In the genomic region with DNA sequence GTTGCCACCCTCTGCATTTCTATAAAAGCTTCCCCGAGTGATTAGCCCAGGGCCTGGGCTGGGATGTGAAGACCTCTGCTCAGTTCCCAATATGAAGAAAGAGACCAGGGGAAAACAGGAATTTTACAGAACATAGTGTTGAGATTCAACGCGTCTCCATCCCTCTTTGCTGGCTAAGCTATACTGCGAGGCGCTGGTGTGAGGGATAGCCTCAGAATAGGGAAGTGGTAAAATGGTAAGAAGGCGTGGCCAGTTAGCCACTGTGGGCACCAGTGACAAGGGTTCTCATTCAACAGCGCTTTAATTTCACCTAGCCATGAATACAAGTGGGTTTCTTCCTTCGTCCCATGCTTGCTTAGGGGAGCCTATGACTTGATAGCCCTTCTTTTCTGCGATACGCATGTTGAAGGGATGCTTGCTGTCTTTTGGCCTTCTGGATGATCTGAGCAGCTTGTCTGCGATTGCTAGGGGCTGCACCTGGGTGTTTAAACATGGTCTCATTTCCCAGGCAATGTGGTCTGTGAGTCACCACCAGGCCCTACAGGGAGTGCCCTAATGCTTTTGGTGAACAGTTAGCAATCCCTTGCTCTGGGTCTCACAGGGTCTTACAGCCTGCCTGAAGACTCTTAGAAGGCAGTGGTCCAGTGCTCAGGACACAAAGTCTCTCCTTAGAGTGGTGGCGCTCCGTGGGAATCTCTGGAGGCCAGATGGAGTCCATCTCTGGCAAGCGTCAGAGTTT, we compare ENCODE assay signal across 14 mouse cellular contexts.
DNase-seq lines count a peak whose midpoint lies in the region; ATAC-seq and TF ChIP-seq lines count a peak whose summit lies in the region.
"Had no signal": no experiment of that assay in that cellular context is flagged by ENCODE, and none has a peak within 500 bp of the region (broad histone marks: within the 10 kb centered on the region; RNA-seq: fewer than 3 reads in every experiment).

No protein-coding gene starts in this region.

- TF ChIP-seq CTCF in thymus, adult 2 months (IDR thresholded peaks at IDR 0.05; ENCODE audit: borderline replicate concordance, control insufficient read depth, extremely low read depth, insufficient read depth, low read length, poor library complexity): no peak

- no peaks in the 10 kb centered on the region for H3K9me3 ChIP-seq in midbrain, embryonic 11.5 days (ENCODE audit: control insufficient read depth, low read length)
- no peaks in the 10 kb centered on the region for H3K9me3 ChIP-seq in midbrain, embryonic 13.5 days
- H3K9me3 ChIP-seq: liver, embryonic 13.5 days; midbrain, embryonic 15.5 days had no signal

- H3K36me3 ChIP-seq in midbrain, embryonic 11.5 days (ENCODE audit: control insufficient read depth, insufficient read depth, low read length): no peaks in the 10 kb centered on the region
- H3K36me3 ChIP-seq in midbrain, embryonic 13.5 days: no peaks in the 10 kb centered on the region
- H3K36me3 ChIP-seq in thymus, adult 2 months (ENCODE audit: control insufficient read depth, insufficient read depth, low read length): no peaks in the 10 kb centered on the region
- H3K36me3 ChIP-seq: midbrain, embryonic 15.5 days had no signal

- 94% methylated on average over 14 of the region's 14 CpGs for WGBS in midbrain, embryonic 11.5 days
- WGBS in midbrain, embryonic 13.5 days: 93% methylated on average over 14 of the region's 14 CpGs
- WGBS in thymus, adult 2 months: 50% methylated on average over 14 of the region's 14 CpGs

- no peak overlapping the region for H3K4me3 ChIP-seq in midbrain, embryonic 11.5 days (ENCODE audit: low read depth, low read length)
- H3K4me3 ChIP-seq in midbrain, embryonic 13.5 days (replicated peaks): no peak overlapping the region
- no peak overlapping the region for H3K4me3 ChIP-seq in thymus, adult 2 months (ENCODE audit: control insufficient read depth, insufficient read depth, low read length)
- H3K4me3 ChIP-seq: liver, embryonic 13.5 days; midbrain, embryonic 15.5 days had no signal

- intact Hi-C loops in heart, postnatal 10 days (cut with DNase I): no loop called here

- no peak for TF ChIP-seq POLR2A in thymus, adult 2 months (IDR thresholded peaks at IDR 0.05; ENCODE audit: control insufficient read depth, extremely low read depth, insufficient read depth, low read length, poor library complexity)

- ATAC-seq in midbrain, embryonic 11.5 days (ENCODE audit: low FRiP score): no peak
- ATAC-seq in midbrain, embryonic 13.5 days: no peak
- peak; percentile 83 for ATAC-seq in granulocyte monocyte progenitor cell, adult 5-6 weeks (replicated peaks; ENCODE audit: poor library complexity, severe bottlenecking)
- ATAC-seq in neutrophil, adult 5-6 weeks (ENCODE audit: extremely low read depth, insufficient number of reproducible peaks, low FRiP score, poor library complexity, severe bottlenecking): peak; percentile 78
- ATAC-seq: midbrain, embryonic 15.5 days had no signal

- no peaks in the 10 kb centered on the region for H3K4me1 ChIP-seq in midbrain, embryonic 11.5 days (ENCODE audit: control insufficient read depth, insufficient read depth, low read length)
- no peaks in the 10 kb centered on the region for H3K4me1 ChIP-seq in midbrain, embryonic 13.5 days (replicated peaks)
- no peaks in the 10 kb centered on the region for H3K4me1 ChIP-seq in thymus, adult 2 months (replicated peaks; ENCODE audit: control insufficient read depth, insufficient read depth, low read length)
- H3K4me1 ChIP-seq: midbrain, embryonic 15.5 days had no signal

- H3K27ac ChIP-seq in midbrain, embryonic 11.5 days (ENCODE audit: low read depth, low read length): no peak overlapping the region
- no peak overlapping the region for H3K27ac ChIP-seq in midbrain, embryonic 13.5 days
- no peak overlapping the region for H3K27ac ChIP-seq in thymus, adult 2 months (ENCODE audit: control insufficient read depth, insufficient read depth, low read length)
- H3K27ac ChIP-seq: liver, embryonic 13.5 days; midbrain, embryonic 15.5 days had no signal

- no peaks in the 10 kb centered on the region for H3K27me3 ChIP-seq in midbrain, embryonic 11.5 days (ENCODE audit: control insufficient read depth, insufficient read depth, low read length)
- H3K27me3 ChIP-seq in midbrain, embryonic 13.5 days: no peaks in the 10 kb centered on the region
- no peaks in the 10 kb centered on the region for H3K27me3 ChIP-seq in thymus, adult 2 months (ENCODE audit: control insufficient read depth, insufficient read depth, low read length)
- H3K27me3 ChIP-seq: midbrain, embryonic 15.5 days had no signal

- H3K4me2 ChIP-seq in midbrain, embryonic 11.5 days: no peak overlapping the region
- H3K4me2 ChIP-seq in midbrain, embryonic 13.5 days (replicated peaks): no peak overlapping the region
- H3K4me2 ChIP-seq: liver, embryonic 13.5 days; midbrain, embryonic 15.5 days had no signal

- no peak overlapping the region for H3K9ac ChIP-seq in midbrain, embryonic 11.5 days (ENCODE audit: low read length)
- H3K9ac ChIP-seq in midbrain, embryonic 13.5 days (replicated peaks): no peak overlapping the region
- H3K9ac ChIP-seq: liver, embryonic 13.5 days; midbrain, embryonic 15.5 days had no signal

- DNase-seq in heart, adult 11 months: peak; percentile 93
- DNase-seq in heart, postnatal 10 days: no peak
- DNase-seq in midbrain, embryonic 11.5 days (ENCODE audit: low spot score, missing footprints): peak; percentile 54
- no peak for DNase-seq in thymus, adult 2 months
- DNase-seq in gastrocnemius, adult 18-20 months (ENCODE audit: low spot score): no peak
- DNase-seq: adrenal gland, postnatal 14 days; cerebellum, postnatal 14 days; kidney, postnatal 14 days; liver, embryonic 13.5 days; thymus, adult 18-20 months had no signal

Comparison
In these comparisons a context has a peak if more than half of its experiments do, and no peak if none do; other contexts are left out.
1. DNase-seq: peak in heart, adult 11 months (single experiment) and midbrain, embryonic 11.5 days (single experiment); none in heart, postnatal 10 days (0 of 2), thymus, adult 2 months (single experiment) and gastrocnemius, adult 18-20 months (single experiment).
2. ATAC-seq: peak in granulocyte monocyte progenitor cell, adult 5-6 weeks (single experiment) and neutrophil, adult 5-6 weeks (single experiment); none in midbrain, embryonic 11.5 days (single experiment) and midbrain, embryonic 13.5 days (single experiment).